ENCODE assay signal across 10 mouse cellular contexts in the genomic region with DNA sequence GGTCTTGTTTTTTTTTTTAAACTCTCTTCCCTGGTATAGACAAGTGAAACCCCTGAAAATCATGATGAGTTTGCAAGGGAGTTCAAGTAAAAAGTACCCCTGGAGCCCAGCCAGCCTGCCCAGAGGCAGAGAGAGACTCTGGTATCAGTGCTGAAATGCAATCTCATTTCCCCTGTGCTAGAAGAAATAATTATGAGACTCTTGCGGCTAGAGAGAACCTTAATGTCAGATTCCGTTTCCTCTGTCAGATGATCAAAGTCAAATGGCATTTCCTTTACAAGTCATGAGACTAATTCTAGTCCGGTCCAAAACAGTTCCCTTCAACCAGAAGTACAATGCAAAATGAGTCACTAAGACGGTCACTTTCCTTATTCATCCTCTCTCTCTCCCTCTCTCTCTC. TPM values are rescaled to one million over a fixed set of nuclear protein-coding genes. Genes with fewer than 3 reads are reported as not detected.
DNase-seq lines count a peak whose midpoint lies in the region; ATAC-seq lines count a peak whose summit lies in the region.
"Had no signal": no experiment of that assay in that cellular context is flagged by ENCODE, and none has a peak within 500 bp of the region (broad histone marks: within the 10 kb centered on the region; RNA-seq: fewer than 3 reads in every experiment).

No protein-coding gene starts in this region.

- H3K36me3 ChIP-seq in heart, embryonic 14.5 days (ENCODE audit: control insufficient read depth, insufficient read depth, low read length), result peaks cover 24% of the 10 kb centered on the region
- H3K36me3 ChIP-seq in macrophage (ENCODE audit: inconsistent target), result no peaks in the 10 kb centered on the region

- ATAC-seq in heart, embryonic 14.5 days (ENCODE audit: insufficient number of reproducible peaks, insufficient read depth, low FRiP score, low read depth), result no peak
- ATAC-seq: forebrain, postnatal 0 days had no signal

- no peaks in the 10 kb centered on the region for H3K9me3 ChIP-seq in heart, embryonic 14.5 days (ENCODE audit: control insufficient read depth, low read length)

- H3K4me3 ChIP-seq in heart, embryonic 14.5 days (ENCODE audit: control insufficient read depth in 1 of 2, insufficient read depth in 1 of 2, low read depth in 1 of 2, low read length in 2 of 2), result no peak overlapping the region
- H3K4me3 ChIP-seq in macrophage (ENCODE audit: inconsistent target), result no peak overlapping the region

- 33% methylated on average over 4 of the region's 4 CpGs for WGBS in heart, embryonic 14.5 days
- 2% methylated on average over 4 of the region's 4 CpGs for WGBS in macrophage (ENCODE audit: missing documents)

- H3K27me3 ChIP-seq in heart, embryonic 14.5 days (ENCODE audit: control insufficient read depth, insufficient read depth, low read length), result no peaks in the 10 kb centered on the region

- H3K4me1 ChIP-seq in heart, embryonic 14.5 days (ENCODE audit: control insufficient read depth in 2 of 2, insufficient read depth in 2 of 2, low read length in 2 of 2), result peaks cover 12 to 21% of the 10 kb centered on the region in 2 experiments

- H3K9ac ChIP-seq in heart, embryonic 14.5 days (ENCODE audit: low read length), result no peak overlapping the region
- H3K9ac ChIP-seq: forebrain, postnatal 0 days had no signal

- H3K4me2 ChIP-seq in heart, embryonic 14.5 days (ENCODE audit: low read length), result no peak overlapping the region

- DNase-seq in kidney, adult 9 months, result peak; percentile 56
- no peak for DNase-seq in kidney, adult 11 months
- DNase-seq in NIH3T3 (ENCODE audit: low read depth), result peak; percentile 79
- DNase-seq in urinary bladder, postnatal 14 days (ENCODE audit: low spot score), result no peak
- DNase-seq in cerebellum, adult 11 months, result no peak
- DNase-seq: cerebellum, postnatal 25 days; forebrain, postnatal 0 days had no signal

- peak overlapping the region; percentile 37 to 58; a peak in 3 of 4 replicates for H3K27ac ChIP-seq in heart, embryonic 14.5 days (replicated peaks in 1 of 2; ENCODE audit: control insufficient read depth in 1 of 2, insufficient read depth in 1 of 2, low read depth in 2 of 2, low read length in 2 of 2)
- H3K27ac ChIP-seq in macrophage, result peak overlapping the region; percentile 90

- no peaks in the 10 kb centered on the region for H3K79me2 ChIP-seq in macrophage (ENCODE audit: inconsistent target)

RNA-seq across cellular contexts. Expression of gene Fa2h, which starts 56.0 kb away (rescaled TPM):
- polyA plus RNA-seq in heart, embryonic 14.5 days (2014; fragmentation: Nextera tagmentation; extraction: Ambion mirVana), result not detected in 2 replicates
- total RNA-seq in macrophage (2018; cell fraction: chromatin; rRNA removed), result not detected
- total RNA-seq in macrophage (2018; cell fraction: cytosol; rRNA removed), result not detected
- total RNA-seq in macrophage (2018; cell fraction: nucleus; rRNA removed), result not detected
- polyA plus RNA-seq in macrophage (2018), result not detected in 3 replicates
- polyA plus RNA-seq: limb, embryonic 14.5 days had no signal

Comparison
In these comparisons a context has a peak if more than half of its experiments do, and no peak if none do; other contexts are left out.
1. DNase-seq: peak in kidney, adult 9 months (single experiment) and NIH3T3 (single experiment); none in kidney, adult 11 months (single experiment), urinary bladder, postnatal 14 days (single experiment) and cerebellum, adult 11 months (single experiment).